Mouse (Mus musculus) hindbrain, embryonic 10.5 days (tissue): ENCODE data around the gene Fap. TPM values are rescaled to one million over a fixed set of nuclear protein-coding genes. Genes with fewer than 3 reads are reported as not detected.

Experiments
- DNase-seq: peaks from one replicate; pipeline ENCODE4 v3.0.0-alpha.2; 2017; ENCODE audit warnings: low spot score
- H3K27ac ChIP-seq: fragments of 300-500 bp; sonication (generic); 2 replicates; pipeline ENCODE4 v1.5.1; 2016; ENCODE audit warnings: mild to moderate bottlenecking, moderate library complexity
- H3K27me3 ChIP-seq: fragments of 300-500 bp; sonication (generic); 2 replicates; pipeline ENCODE4 v1.6.1; 2016; ENCODE audit warnings: mild to moderate bottlenecking; ENCODE audit not compliant: poor library complexity, insufficient read depth, severe bottlenecking
- H3K36me3 ChIP-seq: fragments of 300-500 bp; sonication (generic); 2 replicates; pipeline ENCODE4 v1.6.1; 2016; ENCODE audit warnings: mild to moderate bottlenecking, moderate library complexity
- H3K4me1 ChIP-seq: fragments of 300-500 bp; sonication (generic); replicated peaks from 2 replicates; pipeline ENCODE4 v1.6.1; 2016; ENCODE audit warnings: mild to moderate bottlenecking
- H3K4me3 ChIP-seq: fragments of 300-500 bp; sonication (generic); 2 replicates; pipeline ENCODE4 v1.5.1; 2016; ENCODE audit warnings: mild to moderate bottlenecking, moderate library complexity
- H3K9me3 ChIP-seq: fragments of 300-500 bp; sonication (generic); 2 replicates; pipeline ENCODE4 v1.6.1; 2016; ENCODE audit warnings: mild to moderate bottlenecking, moderate library complexity
- WGBS: fragments of 180-500 bp; shearing (Covaris S2); methylation state at CpG from one replicate; pipeline ENCODE4 v1.1.7; 2016; 5-methylcytosine and 5-hydroxymethylcytosine counted together
- polyA plus RNA-seq: library from polyadenylated mRNA; unstranded; fragments of >200 nt; fragmentation: Nextera tagmentation; extraction: Ambion mirVana; gene quantifications from 2 replicates; pipeline ENCODE4 v1.2.1, GENCODE M21; 2016

The Fap gene
- polyA plus RNA-seq: 3.0 and 3.1 TPM in 2 replicates

DNA sequence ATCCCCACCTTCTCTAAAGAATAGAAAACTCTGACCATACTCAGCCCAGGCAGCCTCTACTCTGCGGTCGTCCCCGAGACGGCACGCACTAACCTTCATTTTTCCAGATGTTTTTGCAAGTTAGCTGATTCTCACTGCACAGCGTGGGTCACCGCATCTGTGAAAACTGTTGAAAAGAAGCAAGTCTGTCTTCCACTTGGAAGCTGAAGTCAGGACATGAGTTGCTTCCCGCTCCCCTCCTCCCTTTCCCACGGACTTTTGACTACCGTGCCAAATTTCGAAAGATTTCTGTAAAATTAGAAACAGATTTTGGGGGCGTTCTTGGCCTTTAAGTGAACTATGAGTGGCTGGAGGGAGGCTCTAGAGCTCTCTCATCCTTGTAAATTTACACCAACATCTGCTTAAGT, at the start of gene Fap:
Fap (minus strand) TSS at position 323 of the 407 bp plus-strand sequence.
- H3K9me3 ChIP-seq: no peaks in the 10 kb centered on the region
- H3K4me1 ChIP-seq: no peaks in the 10 kb centered on the region
- peak; percentile 27 for DNase-seq
- no peak within 1 kb of the TSS for H3K27ac ChIP-seq
- no peaks in the 10 kb centered on the region for H3K27me3 ChIP-seq
- H3K4me3 ChIP-seq: no peak within 1 kb of the TSS
- 66% methylated on average over 12 of the region's 12 CpGs for WGBS
- no peaks in the 10 kb centered on the region for H3K36me3 ChIP-seq

DNA sequence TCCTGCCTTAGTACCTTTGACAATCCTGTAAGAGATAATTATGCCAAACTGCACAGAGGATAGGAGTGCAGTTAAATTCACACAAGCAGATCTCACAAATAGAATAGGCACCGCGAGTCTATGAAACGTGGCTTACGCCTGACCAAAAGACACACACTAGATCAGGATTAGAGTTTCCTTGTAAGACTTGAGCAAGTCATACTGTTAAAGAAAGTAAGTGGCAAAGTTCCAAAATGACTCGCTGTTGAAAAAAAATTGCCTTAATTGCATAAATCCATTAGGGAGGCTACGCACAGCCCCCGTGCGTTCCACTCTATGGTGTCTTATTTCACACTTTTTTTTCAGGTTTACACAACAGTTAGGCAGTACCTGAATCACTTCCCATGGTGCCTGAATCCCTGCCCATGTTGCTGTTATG, 49.2 kb upstream of the Fap start:
- H3K27me3 ChIP-seq: no peaks in the 10 kb centered on the region
- DNase-seq: no peak
- H3K27ac ChIP-seq: no peak overlapping the region
- H3K36me3 ChIP-seq: no peaks in the 10 kb centered on the region
- 90% methylated on average over 8 of the region's 8 CpGs for WGBS
- H3K9me3 ChIP-seq: no peaks in the 10 kb centered on the region
- no peak overlapping the region for H3K4me3 ChIP-seq
- H3K4me1 ChIP-seq: no peaks in the 10 kb centered on the region

GRCm38 (mm10) chr2:62619679-62620078, 45.8 kb upstream of the Fap start:
- H3K4me3 ChIP-seq: no peak overlapping the region
- 58% methylated on average over 2 of the region's 2 CpGs for WGBS
- H3K36me3 ChIP-seq: no peaks in the 10 kb centered on the region
- H3K27me3 ChIP-seq: no peaks in the 10 kb centered on the region
- no peaks in the 10 kb centered on the region for H3K4me1 ChIP-seq
- no peaks in the 10 kb centered on the region for H3K9me3 ChIP-seq
- no peak for DNase-seq
- H3K27ac ChIP-seq: no peak overlapping the region

- no peak for DNase-seq
- no peak overlapping the region for H3K27ac ChIP-seq
- H3K4me1 ChIP-seq: no peaks in the 10 kb centered on the region
- no peaks in the 10 kb centered on the region for H3K9me3 ChIP-seq
- H3K27me3 ChIP-seq: no peaks in the 10 kb centered on the region
- WGBS: 84% methylated on average over 7 of the region's 7 CpGs
- H3K36me3 ChIP-seq: no peaks in the 10 kb centered on the region
- no peak overlapping the region for H3K4me3 ChIP-seq
Observed at GRCm38 (mm10) chr2:62618934-62619341, 45.1 kb upstream of the Fap start.

GRCm38 (mm10) chr2:62613133-62613532, 39.3 kb upstream of the Fap start:
- WGBS: 97% methylated on average over 4 of the region's 4 CpGs
- no peaks in the 10 kb centered on the region for H3K36me3 ChIP-seq
- H3K27ac ChIP-seq: no peak overlapping the region
- no peak for DNase-seq
- no peaks in the 10 kb centered on the region for H3K27me3 ChIP-seq
- no peak overlapping the region for H3K4me3 ChIP-seq
- H3K9me3 ChIP-seq: no peaks in the 10 kb centered on the region
- no peaks in the 10 kb centered on the region for H3K4me1 ChIP-seq

GRCm38 (mm10) chr2:62606205-62606604, 32.3 kb upstream of the Fap start:
- H3K36me3 ChIP-seq: no peaks in the 10 kb centered on the region
- H3K4me1 ChIP-seq: no peaks in the 10 kb centered on the region
- no peak overlapping the region for H3K4me3 ChIP-seq
- no peak for DNase-seq
- WGBS: 96% methylated on average over 16 of the region's 16 CpGs
- no peaks in the 10 kb centered on the region for H3K27me3 ChIP-seq
- H3K27ac ChIP-seq: no peak overlapping the region
- no peaks in the 10 kb centered on the region for H3K9me3 ChIP-seq

- Histone ChIP-seq H3K4me3 (no peak overlapping the region), H3K9me3 (no peaks in the 10 kb centered on the region), H3K4me1 (no peaks in the 10 kb centered on the region), H3K27me3 (no peaks in the 10 kb centered on the region), H3K27ac (no peak overlapping the region), H3K36me3 (no peaks in the 10 kb centered on the region)
- 91% methylated on average over 5 of the region's 5 CpGs for WGBS
- DNase-seq: no peak
Observed at GRCm38 (mm10) chr2:62603530-62603929, 29.7 kb upstream of the Fap start.

- whole genome bisulfite sequencing: 94% methylated on average over 5 of the region's 5 CpGs
- no peaks in the 10 kb centered on the region for H3K27me3 ChIP-seq
- no peaks in the 10 kb centered on the region for H3K36me3 ChIP-seq
- no peak overlapping the region for H3K27ac ChIP-seq
- no peaks in the 10 kb centered on the region for H3K9me3 ChIP-seq
- DNase-seq: no peak
- H3K4me1 ChIP-seq: no peaks in the 10 kb centered on the region
- no peak overlapping the region for H3K4me3 ChIP-seq
Observed at GRCm38 (mm10) chr2:62596586-62596985, 22.7 kb upstream of the Fap start.

DNA sequence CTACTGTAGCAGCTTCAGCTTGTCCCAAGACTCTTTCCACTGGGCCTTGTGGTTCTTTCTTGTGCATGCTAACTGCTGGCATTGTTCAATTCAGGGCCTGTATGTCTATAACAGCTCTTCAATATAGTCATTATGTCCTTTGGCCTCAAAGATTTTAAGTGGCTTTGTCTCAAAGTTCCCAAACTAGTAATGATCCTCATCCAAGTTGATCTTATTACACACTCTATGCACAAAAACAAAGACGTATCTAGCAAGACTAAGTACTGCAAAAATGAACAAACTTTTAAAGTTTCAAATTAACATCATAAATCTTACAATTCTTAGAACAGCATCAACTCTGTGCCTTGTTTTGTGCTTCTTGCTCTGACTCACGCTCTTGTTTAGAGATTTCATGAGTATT, 20.6 kb upstream of the Fap start:
- Histone ChIP-seq H3K27ac (no peak overlapping the region), H3K9me3 (no peaks in the 10 kb centered on the region), H3K4me1 (no peaks in the 10 kb centered on the region), H3K4me3 (no peak overlapping the region), H3K36me3 (no peaks in the 10 kb centered on the region), H3K27me3 (no peaks in the 10 kb centered on the region)
- no peak for DNase-seq
- 90% methylated on average over 2 of the region's 2 CpGs for WGBS

- DNase-seq: no peak
- H3K27ac ChIP-seq: no peak overlapping the region
Observed at GRCm38 (mm10) chr2:62591555-62591954, 17.7 kb upstream of the Fap start.

GRCm38 (mm10) chr2:62589333-62589732, 15.5 kb upstream of the Fap start:
- H3K27ac ChIP-seq: no peak overlapping the region
- DNase-seq: no peak
- H3K36me3 ChIP-seq: no peaks in the 10 kb centered on the region
- H3K9me3 ChIP-seq: no peaks in the 10 kb centered on the region
- no peaks in the 10 kb centered on the region for H3K4me1 ChIP-seq
- H3K27me3 ChIP-seq: no peaks in the 10 kb centered on the region
- 84% methylated on average over 4 of the region's 4 CpGs for WGBS
- no peak overlapping the region for H3K4me3 ChIP-seq

More at GRCm38 (mm10) chr2:62591555-62591954, 17.7 kb upstream of the Fap start:
- 88% methylated on average over 3 of the region's 3 CpGs for WGBS
- H3K36me3 ChIP-seq: no peaks in the 10 kb centered on the region
- H3K4me1 ChIP-seq: no peaks in the 10 kb centered on the region
- H3K9me3 ChIP-seq: no peaks in the 10 kb centered on the region
- H3K27me3 ChIP-seq: no peaks in the 10 kb centered on the region
- H3K4me3 ChIP-seq: no peak overlapping the region

DNA sequence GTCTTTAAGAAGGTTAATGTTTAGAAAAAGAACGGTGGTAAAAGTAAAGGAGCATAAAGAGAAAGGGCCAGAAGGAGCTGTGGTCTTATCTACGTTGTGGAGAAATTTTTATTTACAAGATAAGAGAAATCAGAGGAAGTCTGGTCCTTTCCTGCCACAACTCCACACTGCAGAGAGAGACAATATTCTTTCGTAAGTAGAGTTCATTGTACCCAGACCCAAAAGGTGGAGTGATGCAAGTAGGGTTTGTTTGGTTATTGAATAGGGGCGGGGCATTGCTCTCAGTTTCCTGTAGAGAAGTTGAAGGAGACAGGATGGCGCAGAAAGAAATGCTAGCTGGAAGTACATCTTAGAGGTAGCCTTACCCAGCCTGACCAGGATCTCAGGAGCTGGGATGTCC, 11.9 kb upstream of the Fap start:
- Histone ChIP-seq H3K27ac (no peak overlapping the region), H3K4me3 (no peak overlapping the region), H3K9me3 (no peaks in the 10 kb centered on the region), H3K27me3 (no peaks in the 10 kb centered on the region), H3K4me1 (no peaks in the 10 kb centered on the region), H3K36me3 (no peaks in the 10 kb centered on the region)
- 91% methylated on average over 5 of the region's 5 CpGs for WGBS
- DNase-seq: no peak

DNA sequence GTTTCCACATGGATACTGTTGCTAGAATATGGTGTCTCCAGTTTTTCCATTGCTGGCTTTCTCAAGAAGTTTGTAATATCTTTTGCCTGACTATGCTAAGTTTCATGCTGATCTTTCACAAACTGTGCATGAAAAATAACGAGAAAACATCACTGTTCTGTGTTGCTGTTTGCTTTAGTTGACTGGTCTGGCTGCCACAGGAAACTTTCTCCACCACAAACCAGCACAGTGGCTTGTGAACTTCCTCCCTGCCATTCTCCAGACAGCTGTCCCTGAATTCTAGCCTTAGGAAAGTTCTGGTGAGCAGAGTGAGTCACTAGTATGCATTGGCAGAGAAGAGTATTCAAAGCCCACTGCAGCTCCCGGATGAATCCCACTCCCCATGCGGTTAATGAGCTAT, 1.1 kb upstream of the Fap start:
- 80% methylated on average over 3 of the region's 3 CpGs for WGBS
- Histone ChIP-seq H3K4me3 (no peak overlapping the region), H3K36me3 (no peaks in the 10 kb centered on the region), H3K4me1 (no peaks in the 10 kb centered on the region), H3K9me3 (no peaks in the 10 kb centered on the region), H3K27me3 (no peaks in the 10 kb centered on the region), H3K27ac (no peak overlapping the region)
- no peak for DNase-seq

GRCm38 (mm10) chr2:62574250-62574649, 375 bp upstream of the Fap start:
- 78% methylated on average over 7 of the region's 7 CpGs for WGBS
- no peak overlapping the region for H3K4me3 ChIP-seq
- H3K9me3 ChIP-seq: no peaks in the 10 kb centered on the region
- no peak for DNase-seq
- no peaks in the 10 kb centered on the region for H3K4me1 ChIP-seq
- H3K27me3 ChIP-seq: no peaks in the 10 kb centered on the region
- H3K27ac ChIP-seq: no peak overlapping the region
- H3K36me3 ChIP-seq: no peaks in the 10 kb centered on the region
